Mouse (Mus musculus): ENCODE measurements around the gene Akna. TPM values are rescaled to one million over a fixed set of nuclear protein-coding genes. Genes with fewer than 3 reads are reported as not detected.

Gene Akna
- polyA plus RNA-seq, 1 experiment from 2014 or later, result 2.3 TPM

Other genes starting within 250 kb of the Akna start
- 1.5 and 8.2 TPM in 2 replicates for gene Ambp, start 248.6 kb downstream of the Akna start, polyA plus RNA-seq (2015; fragmentation: Nextera tagmentation; extraction: Ambion mirVana)
- 0.13 and 0.48 TPM in 2 replicates for gene Kif12, start 231.2 kb downstream of the Akna start, polyA plus RNA-seq (2015; fragmentation: Nextera tagmentation; extraction: Ambion mirVana)
- gene Col27a1, start 189.3 kb downstream of the Akna start, polyA plus RNA-seq (2015; fragmentation: Nextera tagmentation; extraction: Ambion mirVana), result 4.4 and 6.1 TPM in 2 replicates
- gene Orm1, start 58.8 kb downstream of the Akna start, polyA plus RNA-seq (2015; fragmentation: Nextera tagmentation; extraction: Ambion mirVana), result not detected in 2 replicates
- gene Orm3, start 47.2 kb downstream of the Akna start, polyA plus RNA-seq (2015; fragmentation: Nextera tagmentation; extraction: Ambion mirVana), result not detected in 2 replicates
- gene Orm2, start 40.9 kb downstream of the Akna start, polyA plus RNA-seq (2015; fragmentation: Nextera tagmentation; extraction: Ambion mirVana), result not detected in 2 replicates
- gene Whrn, start 92.6 kb upstream of the Akna start, polyA plus RNA-seq (2015; fragmentation: Nextera tagmentation; extraction: Ambion mirVana), result 1.9 and 2.6 TPM in 2 replicates
- 214 and 229 TPM in 2 replicates for gene Atp6v1g1, start 141.4 kb upstream of the Akna start, polyA plus RNA-seq (2015; fragmentation: Nextera tagmentation; extraction: Ambion mirVana)
- gene Tmem268, start 155.4 kb upstream of the Akna start, polyA plus RNA-seq (2015; fragmentation: Nextera tagmentation; extraction: Ambion mirVana), result 4.4 and 5.6 TPM in 2 replicates
- gene Gm11213, start 201.9 kb upstream of the Akna start, polyA plus RNA-seq (2015; fragmentation: Nextera tagmentation; extraction: Ambion mirVana), result not detected in 2 replicates
- not detected in 2 replicates for gene Tex48, start 219.1 kb upstream of the Akna start, polyA plus RNA-seq (2015; fragmentation: Nextera tagmentation; extraction: Ambion mirVana)